Mouse (Mus musculus): Measurements from ENCODE around the gene Epha2.

GRCm38 (mm10) chr4:141272878-141273277 is 28.2 kb upstream of the Epha2 start:
- TF ChIP-seq CTCF (IDR thresholded peaks at IDR 0.05; ENCODE audit: low read depth) = no peak
- no peak for TF ChIP-seq EP300 (optimal IDR thresholded peaks at IDR 0.05)

Measured in stomach, postnatal 0 days (tissue).